Mouse (Mus musculus) forebrain, embryonic 15.5 days (tissue): ENCODE results near the gene Armc10. TPM values are rescaled to one million over a fixed set of nuclear protein-coding genes. Genes with fewer than 3 reads are reported as not detected.
"Not testable (repeated sequence)": the region's sequence is repeated elsewhere in the genome, so short reads cannot be mapped to it uniquely, and the experiment has no call there.

Experiments
- ATAC-seq: fragments of 200-750 bp; cut with Nextera tagmentation; replicated peaks from 2 replicates; pipeline ENCODE4 v1.8.0; 2017; ENCODE audit warnings: mild to moderate bottlenecking, moderate TSS enrichment, moderate library complexity
- H3K27ac ChIP-seq: fragments of 300-500 bp; sonication (generic); replicated peaks from 2 replicates; pipeline ENCODE4 v1.5.1; 2015; ENCODE audit warnings: mild to moderate bottlenecking, inconsistent platforms
- H3K27me3 ChIP-seq: fragments of 300-500 bp; sonication (generic); 2 replicates; pipeline ENCODE4 v1.6.1; 2015; ENCODE audit warnings: inconsistent platforms
- H3K36me3 ChIP-seq: fragments of 300-500 bp; sonication (generic); 2 replicates; pipeline ENCODE4 v1.6.1; 2015; ENCODE audit warnings: mild to moderate bottlenecking, inconsistent platforms
- H3K4me1 ChIP-seq: fragments of 300-500 bp; sonication (generic); 2 replicates; pipeline ENCODE4 v1.6.1; 2015; ENCODE audit warnings: inconsistent platforms
- H3K4me2 ChIP-seq: fragments of 300-500 bp; sonication (generic); replicated peaks from 2 replicates; pipeline ENCODE4 v1.6.1; 2015; ENCODE audit warnings: mild to moderate bottlenecking, inconsistent platforms
- H3K4me3 ChIP-seq: fragments of 300-500 bp; sonication (generic); 2 replicates; pipeline ENCODE4 v1.5.1; 2015; ENCODE audit warnings: mild to moderate bottlenecking, inconsistent platforms
- H3K9ac ChIP-seq: fragments of 300-500 bp; sonication (generic); replicated peaks from 2 replicates; pipeline ENCODE4 v1.6.1; 2015; ENCODE audit warnings: mild to moderate bottlenecking, inconsistent platforms
- H3K9me3 ChIP-seq: fragments of 300-500 bp; sonication (generic); 2 replicates; pipeline ENCODE4 v1.6.1; 2016; ENCODE audit warnings: inconsistent platforms
- WGBS: fragments of 180-500 bp; shearing (Covaris S2); methylation state at CpG from one replicate; pipeline ENCODE4 v1.1.7; 2015; ENCODE audit warnings: mixed read lengths; 5-methylcytosine and 5-hydroxymethylcytosine counted together
- polyA plus RNA-seq: library from polyadenylated mRNA; unstranded; fragments of >200 nt; fragmentation: Nextera tagmentation; extraction: Ambion mirVana; gene quantifications from 2 replicates; pipeline ENCODE4 v1.2.1, GENCODE M21; 2015

The Armc10 gene
- polyA plus RNA-seq, 1 experiment from 2014 or later = 90.3 TPM

DNA sequence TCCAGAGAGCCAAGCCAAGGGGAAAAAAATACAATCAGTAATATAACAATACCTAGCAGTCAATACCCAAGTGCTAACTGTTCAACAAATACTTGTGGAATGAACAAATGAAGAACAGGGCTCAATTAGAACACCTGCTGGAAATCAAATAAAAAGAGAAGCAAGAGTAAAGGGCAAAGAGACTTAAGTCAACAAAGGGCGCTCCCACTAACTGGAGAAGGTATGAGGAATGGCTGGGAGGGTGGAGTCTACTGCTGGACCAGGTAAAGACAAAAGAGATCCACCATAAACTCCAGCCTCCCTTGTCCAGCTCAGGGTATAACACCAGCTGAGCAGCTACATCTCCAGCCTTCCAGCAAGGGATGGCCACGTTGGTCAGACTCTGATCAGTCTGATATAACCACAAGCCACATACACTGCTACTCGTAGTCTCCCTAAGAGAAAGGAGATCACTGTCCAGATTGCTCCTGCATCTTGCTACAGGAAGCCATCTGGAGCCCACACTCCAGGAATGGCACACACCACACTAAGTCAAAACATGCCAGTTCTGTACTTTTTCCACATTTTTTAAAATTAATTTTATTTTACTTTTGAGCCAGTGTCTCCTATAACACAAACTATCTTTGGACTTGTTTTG lies 49.4 kb downstream of the Armc10 start:
- H3K9me3 ChIP-seq = no peaks in the 10 kb centered on the region
- no peak overlapping the region for H3K9ac ChIP-seq
- no peak for ATAC-seq
- H3K36me3 ChIP-seq = no peaks in the 10 kb centered on the region
- 86% methylated on average over 3 of the region's 3 CpGs for WGBS
- H3K27ac ChIP-seq = no peak overlapping the region
- H3K4me1 ChIP-seq = peaks cover 3% of the 10 kb centered on the region; the same call in 1 of the 2 replicates
- no peak overlapping the region for H3K4me3 ChIP-seq
- H3K27me3 ChIP-seq = no peaks in the 10 kb centered on the region
- no peak overlapping the region for H3K4me2 ChIP-seq

GRCm38 (mm10) chr5:21699555-21699954 lies 53.9 kb downstream of the Armc10 start:
- H3K4me1 ChIP-seq, H3K9me3 ChIP-seq, H3K36me3 ChIP-seq, H3K27ac ChIP-seq, H3K4me3 ChIP-seq, H3K27me3 ChIP-seq, ATAC-seq, H3K9ac ChIP-seq: not testable (repeated sequence)
- H3K4me2 ChIP-seq = peak overlapping the region; percentile 22
- 79% methylated on average over 3 of the region's 3 CpGs for WGBS

GRCm38 (mm10) chr5:21700272-21700821 lies 54.7 kb downstream of the Armc10 start:
- Histone ChIP-seq H3K27ac (no peak overlapping the region), H3K9me3 (no peaks in the 10 kb centered on the region), H3K27me3 (no peaks in the 10 kb centered on the region), H3K4me3 (peak overlapping the region; percentile 78), H3K4me2 (peak overlapping the region; percentile 59), H3K4me1 (peaks cover 9% of the 10 kb centered on the region), H3K36me3 (no peaks in the 10 kb centered on the region), H3K9ac (peak overlapping the region; percentile 51)
- 6% methylated on average over 10 of the region's 10 CpGs for WGBS
- no peak for ATAC-seq

GRCm38 (mm10) chr5:21700934-21701333 lies 55.3 kb downstream of the Armc10 start:
- H3K36me3 ChIP-seq = no peaks in the 10 kb centered on the region
- H3K9me3 ChIP-seq = no peaks in the 10 kb centered on the region
- peaks cover 9% of the 10 kb centered on the region for H3K4me1 ChIP-seq
- H3K4me3 ChIP-seq = peak overlapping the region; percentile 78
- no peaks in the 10 kb centered on the region for H3K27me3 ChIP-seq
- ATAC-seq = peak; percentile 80
- H3K27ac ChIP-seq = peak overlapping the region; percentile 97
- WGBS = 0% methylated on average over 22 of the region's 22 CpGs
- peak overlapping the region; percentile 59 for H3K4me2 ChIP-seq
- peak overlapping the region; percentile 51 for H3K9ac ChIP-seq

DNA sequence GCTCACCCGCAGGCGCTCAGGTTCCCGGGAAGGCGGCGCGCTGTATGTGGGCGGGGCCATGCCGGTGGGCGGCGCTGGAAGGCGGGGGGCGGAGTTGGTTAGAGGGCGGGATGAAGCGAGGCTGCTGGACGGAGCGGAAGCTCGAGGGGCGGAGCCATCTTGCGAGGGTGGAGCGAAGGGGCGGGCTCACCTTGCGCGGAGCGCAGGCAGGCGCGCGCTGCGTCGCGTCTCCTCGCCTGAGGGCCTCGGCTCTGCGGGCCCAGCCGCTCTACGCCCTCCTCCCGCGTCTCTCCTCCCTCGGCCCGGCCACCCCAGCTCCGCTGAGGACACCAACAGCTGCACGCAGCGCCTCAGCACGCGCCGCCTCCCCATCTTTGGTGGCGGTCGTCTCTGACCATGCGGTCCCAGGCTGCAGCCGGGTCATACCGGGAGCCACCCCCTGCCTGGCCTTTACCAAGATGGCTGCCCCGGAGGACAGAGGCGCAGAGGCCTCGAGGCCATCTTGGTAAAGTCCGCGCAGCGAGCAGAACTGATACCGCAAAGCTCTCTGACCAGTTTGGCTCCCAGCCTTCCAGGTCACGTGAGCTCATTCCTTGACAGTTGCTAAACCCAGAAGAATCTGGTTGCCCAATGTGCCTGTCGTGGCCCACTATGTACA lies 55.9 kb downstream of the Armc10 start, which contains the start of gene Napepld:
Napepld (minus strand) TSS at position 46 of the 658 bp plus-strand sequence.
- peak within 1 kb of the TSS; percentile 78 for H3K4me3 ChIP-seq
- no peaks in the 10 kb centered on the region for H3K9me3 ChIP-seq
- peak within 1 kb of the TSS; percentile 59 for H3K4me2 ChIP-seq
- H3K27ac ChIP-seq = peak within 1 kb of the TSS; percentile 97
- WGBS = under 1% methylated on average over 58 of the region's 59 CpGs
- H3K27me3 ChIP-seq = no peaks in the 10 kb centered on the region
- no peaks in the 10 kb centered on the region for H3K36me3 ChIP-seq
- H3K4me1 ChIP-seq = peaks cover 9% of the 10 kb centered on the region
- ATAC-seq = peak; percentile 99
- peak within 1 kb of the TSS; percentile 82 for H3K9ac ChIP-seq

GRCm38 (mm10) chr5:21702009-21702364 lies 56.4 kb downstream of the Armc10 start:
- Histone ChIP-seq H3K9ac (peak overlapping the region; percentile 82), H3K4me3 (peak overlapping the region; percentile 78), H3K27me3 (no peaks in the 10 kb centered on the region), H3K36me3 (no peaks in the 10 kb centered on the region), H3K9me3 (no peaks in the 10 kb centered on the region), H3K4me1 (peaks cover 9% of the 10 kb centered on the region), H3K27ac (peak overlapping the region; percentile 97), H3K4me2 (peak overlapping the region; percentile 59)
- ATAC-seq = no peak
- WGBS = 54% methylated on average over 2 of the region's 2 CpGs

- H3K4me1 ChIP-seq = peaks cover 9% of the 10 kb centered on the region
- H3K27ac ChIP-seq = no peak overlapping the region
- no peaks in the 10 kb centered on the region for H3K9me3 ChIP-seq
- no peak for ATAC-seq
- no peak overlapping the region for H3K9ac ChIP-seq
- WGBS = 92% methylated on average over 6 of the region's 6 CpGs
- no peak overlapping the region for H3K4me3 ChIP-seq
- H3K36me3 ChIP-seq = no peaks in the 10 kb centered on the region
- H3K4me2 ChIP-seq = no peak overlapping the region
- no peaks in the 10 kb centered on the region for H3K27me3 ChIP-seq
These were observed 57.4 kb downstream of the Armc10 start for GRCm38 (mm10) chr5:21702873-21703475.

DNA sequence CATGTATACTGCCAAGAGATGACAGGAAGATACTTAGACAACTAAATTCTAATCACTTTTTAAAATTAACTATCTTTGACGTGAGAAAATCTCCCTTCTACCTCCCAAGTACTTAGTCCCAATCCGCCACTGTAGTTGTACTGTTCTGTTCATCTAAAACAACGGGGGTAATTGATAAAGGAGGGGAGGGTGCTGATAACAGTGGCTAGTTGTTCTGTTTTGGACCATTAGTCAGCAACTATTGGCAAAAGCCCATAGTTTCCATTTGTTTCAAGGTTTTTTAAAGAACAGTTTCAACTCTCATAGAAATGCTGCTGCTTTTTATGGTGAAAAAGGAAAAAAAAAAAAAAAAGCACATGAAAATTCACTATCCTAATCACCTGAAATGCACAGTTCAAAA lies 58.1 kb downstream of the Armc10 start:
- Histone ChIP-seq H3K36me3 (no peaks in the 10 kb centered on the region), H3K4me2 (no peak overlapping the region), H3K9ac (no peak overlapping the region), H3K27ac (no peak overlapping the region), H3K9me3 (no peaks in the 10 kb centered on the region), H3K4me3 (no peak overlapping the region), H3K27me3 (no peaks in the 10 kb centered on the region), H3K4me1 (peaks cover 9% of the 10 kb centered on the region)
- no peak for ATAC-seq
- 91% methylated on average over 3 of the region's 3 CpGs for WGBS

GRCm38 (mm10) chr5:21706546-21706945 lies 60.9 kb downstream of the Armc10 start:
- 90% methylated on average over 4 of the region's 4 CpGs for WGBS
- no peaks in the 10 kb centered on the region for H3K36me3 ChIP-seq

GRCm38 (mm10) chr5:21708011-21708410 lies 62.4 kb downstream of the Armc10 start:
- H3K4me2 ChIP-seq, H3K9ac ChIP-seq, H3K9me3 ChIP-seq, H3K27me3 ChIP-seq, H3K36me3 ChIP-seq, H3K4me3 ChIP-seq, ATAC-seq, H3K27ac ChIP-seq, H3K4me1 ChIP-seq: not testable (repeated sequence)
- WGBS = 67% methylated on average over 8 of the region's 8 CpGs

More at GRCm38 (mm10) chr5:21706546-21706945, 60.9 kb downstream of the Armc10 start:
- no peak overlapping the region for H3K9ac ChIP-seq
- ATAC-seq = no peak
- H3K27ac ChIP-seq = no peak overlapping the region
- H3K4me3 ChIP-seq = no peak overlapping the region
- no peaks in the 10 kb centered on the region for H3K4me1 ChIP-seq
- no peak overlapping the region for H3K4me2 ChIP-seq
- no peaks in the 10 kb centered on the region for H3K27me3 ChIP-seq
- no peaks in the 10 kb centered on the region for H3K9me3 ChIP-seq
